Mouse (Mus musculus) E14TG2a.4 (cell line): ENCODE data around the gene Rbbp4.

Source experiments
- H3K27me3 ChIP-seq: 2 replicates; pipeline ENCODE4 v1.6.1; 2014; ENCODE audit warnings: low read length, control low read depth; ENCODE audit not compliant: insufficient read depth
- H3K36me3 ChIP-seq: 2 replicates; pipeline ENCODE4 v1.6.1; 2014; ENCODE audit warnings: low read length, control low read depth; ENCODE audit not compliant: insufficient read depth
- H3K4me1 ChIP-seq: replicated peaks from 2 replicates; pipeline ENCODE4 v1.6.1; 2014; ENCODE audit warnings: low read depth, low read length, control low read depth
- H3K4me3 ChIP-seq: replicated peaks from 2 replicates; pipeline ENCODE4 v1.5.1; 2014; ENCODE audit warnings: mild to moderate bottlenecking, low read length
- H3K9me3 ChIP-seq: 2 replicates; pipeline ENCODE4 v1.6.1; 2014; ENCODE audit warnings: low read length, control low read depth
- CTCF ChIP-seq: conservative IDR thresholded peaks from 2 replicates; pipeline ENCODE4 v1.5.1; 2014; ENCODE audit warnings: low read length
- NANOG ChIP-seq: IDR thresholded peaks from 2 replicates; pipeline ENCODE4 v1.6.1; 2014; ENCODE audit warnings: borderline replicate concordance, low read length, mixed read lengths
- POU5F1 ChIP-seq: IDR thresholded peaks from 2 replicates; pipeline ENCODE4 v1.6.1; 2014; ENCODE audit warnings: low read length, borderline replicate concordance

The Rbbp4 gene

DNA sequence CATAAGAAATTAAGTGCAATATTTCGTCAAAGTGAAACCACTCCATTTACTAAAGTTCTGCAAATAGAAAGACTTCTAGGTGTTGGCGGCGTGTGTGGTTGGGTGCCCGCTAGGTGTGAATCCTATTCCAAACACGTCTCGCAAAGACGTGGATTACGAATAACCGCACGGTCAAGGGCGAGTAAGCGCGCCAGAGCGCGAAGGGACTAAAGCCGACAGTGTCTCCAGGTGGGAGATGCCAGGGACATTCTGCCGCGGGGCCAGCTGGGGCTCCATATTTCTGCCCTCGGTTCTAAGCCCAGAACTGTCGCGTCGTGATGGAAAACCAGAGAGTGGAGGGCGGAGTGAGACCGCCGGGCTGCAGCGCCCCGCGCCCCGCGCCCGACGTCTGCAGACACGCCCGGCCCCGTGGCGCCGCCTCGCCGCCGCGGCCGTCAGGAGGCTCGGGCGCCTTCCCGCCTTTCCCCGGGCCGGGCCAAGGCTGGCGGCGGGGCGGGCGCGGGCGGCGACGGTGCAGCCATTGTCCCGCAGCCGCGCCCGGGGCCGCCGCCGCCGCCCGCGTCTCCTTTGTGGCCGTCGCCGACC is 41.9 kb upstream of the Rbbp4 start:
- peaks cover 4% of the 10 kb centered on the region; the same call in 1 of the 2 replicates for H3K36me3 ChIP-seq
- peak overlapping the region; percentile 88 for H3K4me3 ChIP-seq
- H3K27me3 ChIP-seq: no peaks in the 10 kb centered on the region
- peaks cover 50% of the 10 kb centered on the region for H3K4me1 ChIP-seq
- no peaks in the 10 kb centered on the region for H3K9me3 ChIP-seq
- no peak for TF ChIP-seq CTCF
- TF ChIP-seq NANOG: no peak
- no peak for TF ChIP-seq POU5F1

DNA sequence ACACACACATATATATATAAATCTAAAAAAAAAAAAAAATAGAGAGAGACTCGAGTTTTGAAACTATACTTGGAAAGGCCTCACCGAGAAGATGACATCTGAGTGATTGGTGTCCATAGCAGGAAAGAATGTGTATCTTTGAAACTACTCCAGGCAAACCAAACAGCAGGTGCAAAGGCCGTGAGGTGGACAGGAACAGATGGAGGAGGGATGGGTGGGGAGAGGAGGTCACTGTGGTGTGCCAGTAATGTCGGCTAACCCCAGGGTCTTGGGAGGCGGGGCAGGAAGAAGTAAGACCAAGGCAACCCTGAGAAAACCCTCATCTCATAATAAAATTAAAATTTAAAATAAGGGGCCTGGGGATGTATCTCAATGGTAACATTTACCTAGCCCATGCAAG is 40.7 kb upstream of the Rbbp4 start:
- no peak for TF ChIP-seq CTCF
- H3K4me1 ChIP-seq: peaks cover 44% of the 10 kb centered on the region
- no peaks in the 10 kb centered on the region for H3K9me3 ChIP-seq
- peaks cover 4% of the 10 kb centered on the region; the same call in 1 of the 2 replicates for H3K36me3 ChIP-seq
- peak overlapping the region; percentile 88 for H3K4me3 ChIP-seq
- H3K27me3 ChIP-seq: no peaks in the 10 kb centered on the region

DNA sequence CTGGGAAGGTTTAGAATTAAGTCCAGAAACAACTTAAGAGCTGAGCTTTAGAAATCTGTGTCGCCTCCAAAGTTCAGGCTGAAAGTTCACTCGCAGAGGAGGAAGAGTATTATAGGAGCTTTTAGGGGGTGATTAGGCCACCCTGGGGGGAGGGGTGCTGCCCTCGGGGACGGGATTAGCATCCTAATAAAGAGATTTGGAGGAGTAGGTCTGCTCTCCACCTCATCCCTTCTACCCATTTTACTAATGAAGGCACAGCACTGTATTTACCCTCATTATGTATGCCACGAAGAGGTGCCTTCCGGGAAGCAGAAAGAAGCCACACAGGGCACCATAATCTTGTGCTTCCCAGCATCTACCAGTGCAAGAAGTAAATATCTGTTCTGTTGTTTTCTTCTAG is 39.8 kb upstream of the Rbbp4 start:
- peak overlapping the region; percentile 88 for H3K4me3 ChIP-seq
- peaks cover 4% of the 10 kb centered on the region; the same call in 1 of the 2 replicates for H3K36me3 ChIP-seq
- peaks cover 43% of the 10 kb centered on the region for H3K4me1 ChIP-seq
- no peaks in the 10 kb centered on the region for H3K27me3 ChIP-seq
- no peaks in the 10 kb centered on the region for H3K9me3 ChIP-seq
- no peak for TF ChIP-seq POU5F1
- TF ChIP-seq CTCF: no peak
- no peak for TF ChIP-seq NANOG

DNA sequence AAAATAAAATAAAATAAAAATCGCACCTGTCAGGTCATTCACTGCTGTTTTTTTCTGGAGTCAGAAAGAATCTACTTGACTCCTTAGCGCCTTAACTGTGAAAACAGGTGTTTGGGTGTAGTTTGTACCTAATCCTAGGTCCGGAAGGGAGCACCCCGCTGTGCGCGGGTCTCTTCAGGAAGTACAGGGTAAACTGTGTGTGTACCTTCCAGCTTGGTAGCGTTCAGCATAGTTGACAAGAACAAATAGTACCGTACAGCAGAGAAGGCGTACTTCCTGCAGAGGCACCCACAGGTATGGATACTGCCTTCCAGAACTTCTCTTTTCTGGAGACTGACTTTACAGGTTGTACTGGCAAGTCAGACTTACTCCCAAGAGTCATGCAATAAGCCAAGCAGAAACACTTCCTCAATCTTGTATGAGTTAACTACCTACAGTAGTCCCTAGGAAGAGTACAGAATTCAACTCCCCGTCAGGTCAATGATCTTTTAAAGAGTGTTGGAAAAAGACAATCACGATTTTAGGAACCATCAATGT is 39.1 kb upstream of the Rbbp4 start:
- Histone ChIP-seq H3K4me3 (peak overlapping the region; percentile 88), H3K4me1 (peaks cover 43% of the 10 kb centered on the region), H3K36me3 (peaks cover 8% of the 10 kb centered on the region), H3K27me3 (no peaks in the 10 kb centered on the region), H3K9me3 (no peaks in the 10 kb centered on the region)
- TF ChIP-seq NANOG (no peak), CTCF (no peak), POU5F1 (no peak)

DNA sequence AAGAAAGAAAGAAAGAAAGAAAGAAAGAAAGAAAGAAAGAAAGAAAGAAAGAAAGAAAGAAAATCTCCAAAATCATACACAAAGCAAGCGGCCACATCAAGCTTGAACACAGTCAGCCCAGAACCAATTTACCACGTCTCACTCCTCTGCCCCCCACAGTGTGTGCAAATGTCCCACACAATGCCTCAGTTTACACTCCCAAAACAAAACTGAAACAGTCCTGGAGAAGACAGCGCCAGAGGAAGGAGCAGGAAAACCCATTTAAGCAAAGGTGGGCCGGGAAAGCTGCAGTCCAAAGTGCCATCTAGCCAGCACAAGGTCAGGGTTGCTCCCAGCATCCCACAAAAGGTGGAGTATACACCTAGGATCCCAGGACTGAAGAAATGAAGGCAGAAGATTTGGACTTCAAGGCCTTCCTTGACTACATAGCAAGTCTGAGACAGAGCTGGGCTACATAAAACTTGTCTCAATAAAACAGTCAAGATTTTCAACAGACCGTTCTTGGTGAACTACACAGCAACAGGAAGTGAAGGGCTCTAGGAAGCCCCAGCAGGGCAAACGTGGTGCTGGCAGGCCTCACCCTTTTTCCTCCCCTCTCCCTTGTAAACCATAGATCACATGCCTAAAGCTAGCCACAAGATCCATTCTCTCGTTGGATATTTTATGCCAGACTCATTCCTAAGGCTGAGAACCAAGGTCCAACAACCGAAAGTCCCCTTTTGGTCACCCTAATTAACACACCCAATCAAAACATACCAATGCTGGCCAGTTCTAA is 38.2 kb upstream of the Rbbp4 start:
- H3K4me3 ChIP-seq: peak overlapping the region; percentile 88
- TF ChIP-seq NANOG (no peak), CTCF (no peak), POU5F1 (no peak)
- peaks cover 17% of the 10 kb centered on the region for H3K36me3 ChIP-seq
- no peaks in the 10 kb centered on the region for H3K27me3 ChIP-seq
- H3K9me3 ChIP-seq: no peaks in the 10 kb centered on the region
- H3K4me1 ChIP-seq: peaks cover 37% of the 10 kb centered on the region

DNA sequence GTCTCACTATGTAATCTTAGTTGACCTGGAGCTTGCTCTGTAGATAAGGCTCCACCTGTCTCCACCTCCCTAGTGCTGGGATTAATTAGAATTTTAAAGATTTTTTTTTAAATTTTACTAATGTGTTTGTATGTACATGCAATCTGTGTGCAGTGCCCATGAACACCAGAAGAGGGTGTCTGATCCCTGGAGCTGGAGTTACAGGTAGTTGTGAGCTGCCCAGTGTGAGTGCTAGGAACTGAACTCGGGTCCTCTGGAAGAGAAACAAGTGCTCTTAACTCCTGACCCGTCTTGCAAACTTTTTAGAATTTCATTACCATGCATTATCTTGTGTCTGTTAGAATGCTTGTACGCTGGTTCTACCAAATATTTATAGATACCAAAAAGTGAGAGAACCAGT is 36.2 kb upstream of the Rbbp4 start:
- Histone ChIP-seq H3K27me3 (no peaks in the 10 kb centered on the region), H3K4me1 (peaks cover 39% of the 10 kb centered on the region), H3K9me3 (no peaks in the 10 kb centered on the region), H3K36me3 (peaks cover 33% of the 10 kb centered on the region), H3K4me3 (no peak overlapping the region)
- TF ChIP-seq POU5F1 (no peak), CTCF (peak; percentile 40), NANOG (no peak)

DNA sequence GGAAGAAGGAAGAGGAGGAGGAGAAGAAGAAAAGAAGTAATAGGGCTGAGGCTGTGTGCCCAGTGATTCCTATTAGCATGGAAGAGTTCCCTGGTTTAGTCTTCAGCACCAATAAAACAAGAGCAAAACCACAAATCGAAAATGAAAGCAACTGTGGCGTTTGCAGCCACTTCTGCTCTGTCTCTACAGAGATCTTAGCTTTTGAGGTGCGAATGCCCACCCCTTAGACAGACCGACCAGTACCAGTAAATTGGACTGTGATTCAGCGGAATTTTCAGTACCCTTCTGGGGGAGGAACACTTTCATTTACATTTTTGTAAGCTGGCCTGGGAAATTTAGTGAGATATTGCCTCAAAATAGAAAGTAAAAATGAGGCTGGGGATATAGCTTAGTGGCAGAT is 30.1 kb upstream of the Rbbp4 start:
- H3K9me3 ChIP-seq: no peaks in the 10 kb centered on the region
- no peak overlapping the region for H3K4me3 ChIP-seq
- TF ChIP-seq CTCF (no peak), POU5F1 (no peak), NANOG (no peak)
- no peaks in the 10 kb centered on the region for H3K27me3 ChIP-seq
- peaks cover 93% of the 10 kb centered on the region for H3K36me3 ChIP-seq
- H3K4me1 ChIP-seq: peaks cover 75% of the 10 kb centered on the region

DNA sequence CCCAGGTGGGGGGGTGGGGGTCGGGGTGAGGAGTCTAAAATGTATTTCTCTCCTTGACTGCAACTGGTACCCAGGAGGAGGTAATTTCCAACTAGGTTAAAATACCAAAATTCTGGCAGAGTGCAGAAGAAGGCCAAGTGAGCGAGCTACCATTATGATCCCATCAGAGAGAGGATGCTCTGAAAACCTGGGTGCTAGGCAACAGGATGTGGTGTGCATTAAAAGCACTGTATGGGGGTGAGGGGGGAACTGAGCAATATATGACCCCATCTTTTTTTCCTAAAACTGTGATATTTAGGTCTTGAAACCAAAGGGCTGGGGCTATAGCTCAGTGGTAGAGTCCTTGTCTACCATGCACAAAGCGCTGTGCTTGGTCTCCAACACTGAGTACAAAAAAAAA is 29.2 kb upstream of the Rbbp4 start:
- Histone ChIP-seq H3K4me1 (peaks cover 76% of the 10 kb centered on the region), H3K9me3 (no peaks in the 10 kb centered on the region), H3K36me3 (peaks cover 94% of the 10 kb centered on the region), H3K27me3 (no peaks in the 10 kb centered on the region), H3K4me3 (no peak overlapping the region)
- TF ChIP-seq CTCF (no peak), NANOG (no peak), POU5F1 (no peak)
